ENCODE assay signal across 7 mouse cellular contexts in the genomic region with DNA sequence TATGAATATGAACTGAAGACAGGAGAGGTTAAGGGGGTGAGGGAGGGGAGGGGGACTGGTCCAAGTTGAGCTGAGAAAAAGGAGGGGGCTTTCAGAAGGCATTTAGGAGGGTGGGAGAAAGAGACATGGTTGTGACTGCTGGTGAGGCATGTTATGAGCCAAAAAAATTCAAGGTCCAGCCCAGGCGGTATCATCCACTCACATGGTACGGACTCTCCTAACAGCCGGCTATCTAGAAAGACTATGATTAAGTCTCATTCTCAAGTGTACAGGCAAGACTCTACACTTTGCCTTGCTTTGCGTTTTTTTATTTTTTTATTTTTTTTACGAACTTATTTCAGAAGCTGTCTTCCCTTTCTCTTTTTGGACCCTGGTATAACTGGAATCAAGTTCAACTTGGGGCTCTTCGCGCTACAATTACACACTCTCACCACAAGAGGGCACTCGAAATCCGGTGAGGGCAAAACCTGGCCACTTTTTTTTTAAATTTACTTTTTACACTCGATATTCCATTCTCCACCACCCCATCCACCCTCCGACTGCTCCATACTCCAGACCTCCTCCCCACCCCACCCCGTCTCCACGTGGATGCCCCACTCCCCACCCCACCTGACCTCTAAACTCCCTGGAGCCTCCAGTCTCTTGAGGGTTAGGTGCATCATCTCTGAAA.
DNase-seq lines count a peak whose midpoint lies in the region; ATAC-seq lines count a peak whose summit lies in the region.

No protein-coding gene starts in this region.

- H3K9me3 ChIP-seq in liver, embryonic 12.5 days (replicated peaks), result no peaks in the 10 kb centered on the region
- no peaks in the 10 kb centered on the region for H3K9me3 ChIP-seq in hindbrain, embryonic 11.5 days (ENCODE audit: control insufficient read depth, low read length)

- H3K4me3 ChIP-seq in liver, embryonic 12.5 days, result no peak overlapping the region
- H3K4me3 ChIP-seq in hindbrain, embryonic 11.5 days (ENCODE audit: low read depth, low read length), result no peak overlapping the region

- no peaks in the 10 kb centered on the region; the same call in 1 of the 2 replicates for H3K27me3 ChIP-seq in liver, embryonic 12.5 days (replicated peaks)
- H3K27me3 ChIP-seq in hindbrain, embryonic 11.5 days (ENCODE audit: control insufficient read depth, insufficient read depth, low read length), result no peaks in the 10 kb centered on the region

- no peaks in the 10 kb centered on the region for H3K36me3 ChIP-seq in liver, embryonic 12.5 days
- no peaks in the 10 kb centered on the region for H3K36me3 ChIP-seq in hindbrain, embryonic 11.5 days (ENCODE audit: control insufficient read depth, insufficient read depth, low read length)

- ATAC-seq in liver, embryonic 12.5 days, result no peak
- ATAC-seq in common myeloid progenitor, adult 5-6 weeks (replicated peaks; ENCODE audit: low read depth, poor library complexity, severe bottlenecking), result peak; percentile 50; the same call in 1 of the 2 replicates
- no peak for ATAC-seq in hindbrain, embryonic 11.5 days (ENCODE audit: low FRiP score)

- H3K4me2 ChIP-seq in liver, embryonic 12.5 days, result no peak overlapping the region
- H3K4me2 ChIP-seq in hindbrain, embryonic 11.5 days (replicated peaks; ENCODE audit: low read depth, low read length), result no peak overlapping the region

- H3K4me1 ChIP-seq in liver, embryonic 12.5 days, result no peaks in the 10 kb centered on the region
- H3K4me1 ChIP-seq in hindbrain, embryonic 11.5 days (replicated peaks; ENCODE audit: control insufficient read depth, insufficient read depth, low read length), result no peaks in the 10 kb centered on the region

- no peak overlapping the region for H3K9ac ChIP-seq in liver, embryonic 12.5 days
- H3K9ac ChIP-seq in hindbrain, embryonic 11.5 days (ENCODE audit: low read depth, low read length), result no peak overlapping the region

- 26% methylated on average over 13 of the region's 13 CpGs for WGBS in liver, embryonic 12.5 days (ENCODE audit: insufficient replicate concordance)
- 31% methylated on average over 13 of the region's 13 CpGs for WGBS in hindbrain, embryonic 11.5 days

- H3K27ac ChIP-seq in liver, embryonic 12.5 days, result no peak overlapping the region
- no peak overlapping the region for H3K27ac ChIP-seq in hindbrain, embryonic 11.5 days (ENCODE audit: low read depth, low read length)

- peak; percentile 15 for DNase-seq in liver
- DNase-seq in R1 (ENCODE audit: low read depth, low spot score), result peak; percentile 51
- peak; percentile 66 for DNase-seq in hindbrain, embryonic 11.5 days (ENCODE audit: low spot score)
- peak; percentile 60 for DNase-seq in lung, postnatal 14 days
- DNase-seq in thymus, postnatal 25 days, result peak; percentile 7

Comparison
In these comparisons a context has a peak if more than half of its experiments do, and no peak if none do; other contexts are left out.
1. DNase-seq: peak in every context shown above with its lines; median percentile 66 in hindbrain, embryonic 11.5 days; 60 in lung, postnatal 14 days; 51 in R1; 15 in liver; 7 in thymus, postnatal 25 days.